Mouse (Mus musculus) heart, adult 2 months (tissue): Measurements from ENCODE around the gene Sytl1. TPM values are rescaled to one million over a fixed set of nuclear protein-coding genes. Genes with fewer than 3 reads are reported as not detected.

Source experiments
- DNase-seq, 2 experiments: peaks; one replicate each; pipeline ENCODE4 v3.0.0; 2021
- H3K27ac ChIP-seq: fragments of 200-600 bp; 2 replicates; pipeline ENCODE4 v1.8.1; 2022
- H3K27me3 ChIP-seq: fragments of 200-500 bp; 2 replicates; pipeline ENCODE4 v1.6.1; 2012; ENCODE audit warnings: mild to moderate bottlenecking, low read length, inconsistent platforms, mixed read lengths; ENCODE audit not compliant: control insufficient read depth, insufficient read depth
- H3K36me3 ChIP-seq: fragments of 200-500 bp; 2 replicates; pipeline ENCODE4 v1.6.1; 2012; ENCODE audit warnings: low read length, inconsistent platforms; ENCODE audit not compliant: control insufficient read depth, insufficient read depth
- H3K4me1 ChIP-seq: fragments of 200-500 bp; 2 replicates; pipeline ENCODE4 v1.6.1; 2011; ENCODE audit warnings: low read length; ENCODE audit not compliant: control insufficient read depth, insufficient read depth
- H3K4me3 ChIP-seq: fragments of 200-600 bp; 2 replicates; pipeline ENCODE4 v1.8.1; 2022
- H3K79me2 ChIP-seq: fragments of 200-500 bp; replicated peaks from 2 replicates; pipeline ENCODE4 v1.6.1; 2012; ENCODE audit warnings: mild to moderate bottlenecking, inconsistent platforms, low read length, moderate library complexity, mixed read lengths; ENCODE audit not compliant: control insufficient read depth, insufficient read depth
- H3K9ac ChIP-seq: fragments of 200-500 bp; 2 replicates; pipeline ENCODE4 v1.6.1; 2012; ENCODE audit warnings: low read depth, mild to moderate bottlenecking, control low read depth, inconsistent platforms, low read length, mixed read lengths
- CTCF ChIP-seq: fragments of 200-600 bp; IDR thresholded peaks from 2 replicates; pipeline ENCODE4 v1.8.1; 2022; ENCODE audit warnings: antibody characterized with exemption, mild to moderate bottlenecking, moderate library complexity
- EP300 ChIP-seq: fragments of 200-500 bp; IDR thresholded peaks from 2 replicates; pipeline ENCODE4 v1.6.1; 2011; ENCODE audit warnings: low read depth, low read length, control low read depth; ENCODE audit not compliant: insufficient read depth
- POLR2A ChIP-seq: fragments of 200-500 bp; IDR thresholded peaks from 2 replicates; pipeline ENCODE4 v1.6.1; 2011; ENCODE audit warnings: mild to moderate bottlenecking, low read depth, low read length, control low read depth; ENCODE audit not compliant: insufficient read depth
- WGBS: fragments of 180-500 bp; shearing (Covaris S2); methylation state at CpG from one replicate; pipeline ENCODE4 v1.1.7; 2018; 5-methylcytosine and 5-hydroxymethylcytosine counted together
- intact Hi-C: fragments of 180-260 bp; cut with DNase I; formaldehyde crosslinking; loops from one replicate; pipeline ENCODE4 v1.15.1; 2025
- polyA plus RNA-seq: library from polyadenylated mRNA; depleted of rRNA; stranded (reverse); fragments of >200 nt; gene quantifications from 2 replicates; pipeline ENCODE4 v1.2.3, GENCODE M21; 2012
- total RNA-seq, 2 experiments: library from RNA; stranded (reverse); gene quantifications; 2 replicates each; pipeline ENCODE4 v1.2.3; 2021

Gene Sytl1
- total and polyA plus RNA-seq, 3 experiments = 0.29 to 0.80 (median 0.61) TPM

GRCm38 (mm10) chr4:133294084-133294483 is 31.2 kb upstream of the Sytl1 start:
- Histone ChIP-seq H3K36me3 (no peaks in the 10 kb centered on the region), H3K9ac (no peak overlapping the region), H3K4me3 (no peak overlapping the region), H3K27ac (no peak overlapping the region), H3K79me2 (no peaks in the 10 kb centered on the region), H3K4me1 (no peaks in the 10 kb centered on the region), H3K27me3 (no peaks in the 10 kb centered on the region)
- 87% methylated on average over 11 of the region's 11 CpGs for WGBS
- no peak for TF ChIP-seq EP300
- TF ChIP-seq POLR2A = no peak
- TF ChIP-seq CTCF = no peak
- DNase-seq = no peak
- intact Hi-C loops = no loop called here

- no peak overlapping the region for H3K4me3 ChIP-seq
- H3K9ac ChIP-seq = no peak overlapping the region
- 71% methylated on average over 24 of the region's 24 CpGs for WGBS
- H3K79me2 ChIP-seq = no peaks in the 10 kb centered on the region
- no peaks in the 10 kb centered on the region for H3K27me3 ChIP-seq
- no peak for TF ChIP-seq POLR2A
- no peak for TF ChIP-seq CTCF
- TF ChIP-seq EP300 = no peak
- H3K27ac ChIP-seq = no peak overlapping the region
- H3K4me1 ChIP-seq = no peaks in the 10 kb centered on the region
- intact Hi-C loops = no loop called here
- no peak for DNase-seq
- no peaks in the 10 kb centered on the region for H3K36me3 ChIP-seq
Measured at GRCm38 (mm10) chr4:133292901-133293843, 30.3 kb upstream of the Sytl1 start.

DNA sequence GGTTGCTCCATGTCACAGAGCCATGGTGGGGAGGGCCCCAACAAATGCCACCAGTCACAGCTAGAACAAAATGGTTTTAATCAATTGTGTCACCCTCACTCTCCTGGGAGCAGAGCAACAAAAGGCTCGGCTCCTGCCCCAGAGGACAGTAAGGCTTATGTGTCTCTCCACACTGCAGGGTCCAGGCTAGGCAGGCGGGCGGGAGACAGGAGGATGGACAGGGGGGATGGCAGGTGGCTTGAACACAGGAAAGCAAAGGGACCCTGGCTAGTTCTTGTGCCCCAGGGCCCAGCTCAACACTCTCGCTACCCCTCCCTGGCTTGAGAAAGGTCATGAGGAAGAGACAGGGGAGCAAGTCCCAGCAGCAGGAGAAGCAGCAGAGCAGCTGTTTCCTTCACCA is 29.5 kb upstream of the Sytl1 start:
- no peak overlapping the region for H3K4me3 ChIP-seq
- H3K79me2 ChIP-seq = no peaks in the 10 kb centered on the region
- intact Hi-C loops = no loop called here
- H3K4me1 ChIP-seq = no peaks in the 10 kb centered on the region
- WGBS = 87% methylated on average over 4 of the region's 4 CpGs
- no peaks in the 10 kb centered on the region for H3K36me3 ChIP-seq
- H3K27me3 ChIP-seq = no peaks in the 10 kb centered on the region
- no peak for DNase-seq
- H3K27ac ChIP-seq = no peak overlapping the region
- no peak overlapping the region for H3K9ac ChIP-seq
- TF ChIP-seq POLR2A (no peak), CTCF (no peak), EP300 (no peak)

DNA sequence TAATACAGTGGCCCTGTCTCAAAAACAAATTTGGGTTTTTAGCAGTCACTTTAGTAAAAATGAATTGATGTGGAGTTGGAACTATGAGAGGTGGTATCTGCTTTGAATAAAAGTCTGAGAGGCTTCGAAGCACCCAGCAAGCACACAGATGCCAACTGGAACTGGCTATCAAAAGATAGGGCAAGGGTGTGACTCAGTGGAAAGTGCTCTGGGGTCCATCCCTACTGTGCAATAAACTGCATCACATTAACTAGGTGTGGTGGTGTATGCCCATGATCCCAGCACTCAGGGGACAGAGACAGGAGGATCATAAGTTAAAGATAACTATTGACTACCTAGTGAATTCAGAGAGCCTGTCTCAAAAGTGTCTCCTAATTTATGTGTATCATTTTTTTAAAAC is 28.3 kb upstream of the Sytl1 start:
- intact Hi-C loops = no loop called here
- Histone ChIP-seq H3K27ac (no peak overlapping the region), H3K4me3 (no peak overlapping the region), H3K79me2 (no peaks in the 10 kb centered on the region), H3K9ac (no peak overlapping the region), H3K36me3 (no peaks in the 10 kb centered on the region), H3K4me1 (no peaks in the 10 kb centered on the region), H3K27me3 (no peaks in the 10 kb centered on the region)
- DNase-seq = no peak
- TF ChIP-seq CTCF (no peak), EP300 (no peak), POLR2A (no peak)
- 89% methylated on average over 1 of the region's 1 CpGs for WGBS

DNA sequence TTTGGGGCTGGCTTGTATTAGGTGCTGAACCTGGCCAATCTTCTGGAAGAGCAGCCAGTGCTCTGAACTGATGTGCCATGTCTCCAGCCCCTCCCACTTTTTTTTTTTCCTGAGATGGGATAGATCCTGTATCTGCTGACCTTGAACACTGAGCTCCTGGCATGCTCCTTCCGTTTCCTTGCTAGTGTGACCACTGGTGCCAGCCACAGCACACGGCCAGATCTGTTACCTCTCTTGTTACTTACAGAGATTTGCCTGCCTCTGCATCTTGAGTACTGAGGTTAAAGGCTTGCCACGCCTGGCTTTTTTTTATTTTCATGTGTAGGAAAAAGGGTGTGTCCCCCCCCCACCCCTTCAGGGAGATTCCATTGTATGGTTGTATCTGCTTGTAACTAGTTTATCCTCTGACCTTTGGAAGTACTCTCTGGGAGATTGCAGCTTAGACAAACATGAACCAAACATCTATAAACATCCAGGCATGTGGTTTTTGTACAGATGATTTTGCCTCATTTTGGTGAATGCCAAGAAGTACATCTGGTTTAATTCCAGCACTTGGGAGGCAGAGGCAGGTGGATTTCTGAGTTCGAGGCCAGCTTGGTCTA is 23.7 kb upstream of the Sytl1 start:
- WGBS = 57% methylated on average over 4 of the region's 4 CpGs
- Histone ChIP-seq H3K27ac (no peak overlapping the region), H3K79me2 (no peaks in the 10 kb centered on the region), H3K4me3 (no peak overlapping the region), H3K36me3 (no peaks in the 10 kb centered on the region), H3K27me3 (no peaks in the 10 kb centered on the region), H3K4me1 (peaks cover 3% of the 10 kb centered on the region; the same call in 1 of the 2 replicates), H3K9ac (no peak overlapping the region)
- intact Hi-C loops = no loop called here
- DNase-seq = no peak
- TF ChIP-seq CTCF (no peak), EP300 (no peak), POLR2A (no peak)

DNA sequence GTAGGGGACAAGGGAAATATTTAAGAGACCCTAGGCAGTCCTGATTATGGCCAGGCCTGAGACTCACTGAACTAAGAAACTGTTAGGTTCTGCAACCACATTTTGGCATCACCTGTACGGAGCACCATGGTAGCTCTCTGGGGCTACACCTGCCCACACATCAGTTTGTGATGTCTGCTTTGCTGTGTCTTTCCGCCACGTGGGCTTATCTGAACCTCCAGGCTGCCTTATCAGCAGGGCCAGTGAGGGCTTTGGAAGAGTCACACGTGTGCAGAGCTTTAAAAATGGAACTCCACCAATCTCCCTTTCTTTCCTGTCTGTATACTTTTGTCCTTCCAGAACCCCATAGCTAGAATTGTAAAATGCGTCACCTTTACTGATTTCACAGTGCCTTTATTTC is 23.0 kb upstream of the Sytl1 start:
- 36% methylated on average over 5 of the region's 5 CpGs for WGBS
- Histone ChIP-seq H3K4me3 (no peak overlapping the region), H3K9ac (no peak overlapping the region), H3K79me2 (no peaks in the 10 kb centered on the region), H3K27me3 (no peaks in the 10 kb centered on the region), H3K27ac (no peak overlapping the region), H3K36me3 (no peaks in the 10 kb centered on the region), H3K4me1 (peaks cover 3% of the 10 kb centered on the region; the same call in 1 of the 2 replicates)
- DNase-seq = no peak
- intact Hi-C loops = no loop called here
- TF ChIP-seq POLR2A (no peak), EP300 (no peak), CTCF (no peak)
